Mouse (Mus musculus) myocyte (in vitro differentiated cells): ENCODE measurements around the gene Apoa5. TPM values are rescaled to one million over a fixed set of nuclear protein-coding genes. Genes with fewer than 3 reads are reported as not detected.

Experiments
- H3K27me3 ChIP-seq: one replicate; pipeline ENCODE4 v1.6.1; 2011; ENCODE audit not compliant: control insufficient read depth, insufficient read depth, insufficient read length
- H3K36me3 ChIP-seq: one replicate; pipeline ENCODE4 v1.6.1; 2011; ENCODE audit not compliant: control insufficient read depth, insufficient read depth
- H3K4me2 ChIP-seq: one replicate; pipeline ENCODE4 v1.6.1; 2011; ENCODE audit warnings: low read depth, control low read depth
- H3K4me3 ChIP-seq: one replicate; pipeline ENCODE4 v1.5.1; 2011; ENCODE audit warnings: mild to moderate bottlenecking, control low read depth, moderate library complexity
- H3K79me2 ChIP-seq: one replicate; pipeline ENCODE4 v1.6.1; 2011; ENCODE audit not compliant: control insufficient read depth, insufficient read depth
- H3ac ChIP-seq: one replicate; pipeline ENCODE4 v1.6.1; 2011; ENCODE audit not compliant: control insufficient read depth, insufficient read length
- CEBPB ChIP-seq: IDR thresholded peaks from 2 replicates; pipeline ENCODE4 v1.6.1; 2011; ENCODE audit warnings: mild to moderate bottlenecking, moderate library complexity; ENCODE audit not compliant: poor library complexity, insufficient read depth, severe bottlenecking
- E2F4 ChIP-seq: IDR thresholded peaks from one replicate; pipeline ENCODE4 v1.6.1; 2011; ENCODE audit warnings: mild to moderate bottlenecking, control low read depth, moderate library complexity; ENCODE audit not compliant: insufficient read depth
- MAX ChIP-seq: IDR thresholded peaks from one replicate; pipeline ENCODE4 v1.6.1; 2011; ENCODE audit warnings: low read depth, mild to moderate bottlenecking, control low read depth
- MYOD1 ChIP-seq, 3 experiments: IDR thresholded peaks; one replicate each; pipeline ENCODE4 v1.6.1; 2011; ENCODE audit warnings: control low read depth in 2 of 3, low read depth in 2 of 3, mild to moderate bottlenecking in 2 of 3, moderate library complexity in 1 of 3; ENCODE audit not compliant: insufficient read length in 2 of 3, control insufficient read depth in 1 of 3
- MYOG ChIP-seq, 3 experiments: IDR thresholded peaks; one replicate each; pipeline ENCODE4 v1.6.1; 2011; ENCODE audit warnings: control low read depth in 2 of 3, low read depth in 2 of 3, mild to moderate bottlenecking in 2 of 3; ENCODE audit not compliant: insufficient read length in 2 of 3, control insufficient read depth in 1 of 3, insufficient read depth in 1 of 3
- POLR2A ChIP-seq: IDR thresholded peaks from one replicate; pipeline ENCODE4 v1.6.1; 2011; ENCODE audit warnings: low read depth, mild to moderate bottlenecking, control low read depth, moderate library complexity; ENCODE audit not compliant: insufficient read length
- POLR2AphosphoS2 ChIP-seq: IDR thresholded peaks from one replicate; pipeline ENCODE4 v1.6.1; 2011; ENCODE audit warnings: low read depth, control low read depth; ENCODE audit not compliant: insufficient read length
- REST ChIP-seq: IDR thresholded peaks from one replicate; pipeline ENCODE4 v1.6.1; 2011; ENCODE audit warnings: mild to moderate bottlenecking, control low read depth, moderate library complexity; ENCODE audit not compliant: insufficient read depth, insufficient read length
- SRF ChIP-seq: IDR thresholded peaks from one replicate; pipeline ENCODE4 v1.6.1; 2011; ENCODE audit warnings: low read depth; ENCODE audit not compliant: control insufficient read depth, insufficient read length
- TCF12 ChIP-seq: IDR thresholded peaks from one replicate; pipeline ENCODE4 v1.6.1; 2011; ENCODE audit warnings: mild to moderate bottlenecking, control low read depth; ENCODE audit not compliant: poor library complexity, insufficient read depth, severe bottlenecking
- TCF3 ChIP-seq: IDR thresholded peaks from one replicate; pipeline ENCODE4 v1.6.1; 2011; ENCODE audit warnings: low read depth, control low read depth; ENCODE audit not compliant: insufficient read length
- USF1 ChIP-seq: IDR thresholded peaks from one replicate; pipeline ENCODE4 v1.6.1; 2011; ENCODE audit warnings: low read depth, mild to moderate bottlenecking, control low read depth, moderate library complexity
- polyA plus RNA-seq: library from polyadenylated mRNA; unstranded; fragments of >200 nt; fragmentation: generic; extraction: Trizol; gene quantifications from one replicate; pipeline ENCODE4 v1.2.1, GENCODE M21; 2012; ENCODE audit warnings: missing spikeins

Gene Apoa5
- polyA plus RNA-seq, 1 experiment = not detected

DNA sequence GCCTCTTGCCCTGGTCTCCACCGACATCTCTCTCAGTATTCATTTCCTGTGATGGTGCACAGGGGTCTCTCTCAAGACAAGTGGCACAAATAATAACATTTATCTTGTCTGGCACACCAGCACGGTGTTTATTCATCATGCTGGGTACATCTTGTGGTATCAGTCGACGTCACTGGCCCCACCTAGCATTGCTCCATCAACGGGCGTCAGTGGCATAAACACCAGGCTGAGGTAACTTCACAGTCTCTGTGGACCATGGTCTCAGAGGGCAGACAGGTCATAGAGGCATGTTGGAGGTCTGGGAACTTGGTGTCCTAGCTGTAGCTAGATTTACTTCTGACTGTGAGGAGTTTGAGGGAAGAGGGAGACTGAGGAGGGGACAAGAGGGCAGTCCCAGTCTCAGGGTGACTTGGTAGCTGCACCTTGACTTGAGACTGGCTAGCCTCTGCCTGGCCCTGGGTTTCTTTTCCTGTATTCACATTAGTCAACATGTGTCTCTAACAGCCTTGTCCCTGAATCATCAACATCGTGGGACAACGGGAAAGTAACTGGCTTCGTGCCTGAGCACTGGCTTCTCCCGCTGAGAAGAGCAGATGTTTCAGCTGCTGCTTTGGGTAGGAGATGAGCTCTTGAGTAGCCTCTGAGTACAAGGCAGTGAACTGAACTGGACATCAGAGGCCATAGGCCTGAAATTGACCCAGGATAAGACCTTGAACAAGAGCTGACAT, 11.6 kb upstream of the Apoa5 start:
- TF ChIP-seq POLR2A = no peak
- TF ChIP-seq MAX = no peak
- no peak for TF ChIP-seq USF1
- no peak for TF ChIP-seq POLR2AphosphoS2
- TF ChIP-seq TCF12 = no peak
- no peak for TF ChIP-seq TCF3
- TF ChIP-seq MYOG (IDR thresholded peaks at IDR 0.05; ENCODE audit: control insufficient read depth in 1 of 3, insufficient read depth in 1 of 3, insufficient read length in 2 of 3, low read depth in 2 of 3) = no peak

DNA sequence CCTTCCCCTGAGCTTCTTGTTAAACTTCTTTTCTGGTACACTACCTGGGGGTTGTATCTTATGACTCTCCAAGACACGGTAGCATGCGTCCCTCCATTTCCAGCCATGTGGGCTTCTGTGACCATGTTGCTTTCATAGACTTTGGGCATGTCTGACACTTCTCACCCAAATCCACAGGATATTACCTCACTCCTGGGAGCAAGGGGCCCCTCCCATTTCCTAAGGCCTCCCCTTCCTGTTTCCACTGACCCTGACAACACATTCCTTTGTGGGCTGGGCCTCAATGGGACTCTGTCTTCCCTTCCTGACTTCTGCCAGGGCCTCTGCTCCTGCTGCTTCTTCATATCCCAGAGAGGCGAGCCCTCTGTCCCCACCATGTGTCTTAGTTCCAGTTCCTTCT, 10.9 kb upstream of the Apoa5 start:
- H3K27me3 ChIP-seq = peaks cover 9% of the 10 kb centered on the region
- H3ac ChIP-seq = no peak overlapping the region
- H3K79me2 ChIP-seq = no peaks in the 10 kb centered on the region
- H3K36me3 ChIP-seq = no peaks in the 10 kb centered on the region
- no peak overlapping the region for H3K4me3 ChIP-seq
- H3K4me2 ChIP-seq = peak overlapping the region; percentile 41
- no peak for TF ChIP-seq POLR2AphosphoS2
- no peak for TF ChIP-seq TCF12
- TF ChIP-seq MYOD1 (IDR thresholded peaks at IDR 0.05; ENCODE audit: control insufficient read depth in 1 of 3, insufficient read length in 2 of 3, low read depth in 2 of 3) = no peak
- no peak for TF ChIP-seq POLR2A
- no peak for TF ChIP-seq MAX
- no peak for TF ChIP-seq MYOG (IDR thresholded peaks at IDR 0.05; ENCODE audit: control insufficient read depth in 1 of 3, insufficient read depth in 1 of 3, insufficient read length in 2 of 3, low read depth in 2 of 3)
- TF ChIP-seq CEBPB = no peak
- no peak for TF ChIP-seq USF1
- no peak for TF ChIP-seq REST
- TF ChIP-seq TCF3 = no peak
- no peak for TF ChIP-seq E2F4
- no peak for TF ChIP-seq SRF

More for the DNA sequence above, 11.6 kb upstream of the Apoa5 start:
- peak overlapping the region; percentile 41 for H3K4me2 ChIP-seq
- H3K27me3 ChIP-seq = peaks cover 13% of the 10 kb centered on the region
- no peak overlapping the region for H3ac ChIP-seq
- H3K36me3 ChIP-seq = no peaks in the 10 kb centered on the region
- no peak overlapping the region for H3K4me3 ChIP-seq
- no peaks in the 10 kb centered on the region for H3K79me2 ChIP-seq

DNA sequence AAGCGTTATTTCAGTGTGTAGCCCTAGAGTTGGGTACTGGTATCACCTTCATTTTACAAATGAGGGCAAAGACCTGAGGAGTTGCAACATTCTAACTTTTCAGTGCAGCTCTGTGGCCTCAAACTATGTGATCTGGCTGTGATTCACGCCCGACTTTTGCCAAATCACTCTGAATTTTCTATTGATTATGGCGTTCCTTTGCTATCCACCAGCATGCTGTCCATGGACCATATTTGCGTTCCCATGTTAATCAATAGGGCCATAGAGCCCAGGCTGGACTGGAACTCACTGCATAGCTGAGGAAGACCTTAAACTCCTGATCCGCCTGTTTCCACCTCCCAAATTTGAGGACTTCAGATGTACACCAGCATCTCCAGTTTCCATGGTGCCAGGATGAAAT, 9.3 kb upstream of the Apoa5 start:
- TF ChIP-seq TCF12 (no peak), POLR2A (no peak), MAX (no peak), REST (no peak), MYOG (IDR thresholded peaks at IDR 0.05; ENCODE audit: control insufficient read depth in 1 of 3, insufficient read depth in 1 of 3, insufficient read length in 2 of 3, low read depth in 2 of 3) (no peak), POLR2AphosphoS2 (no peak), USF1 (no peak), CEBPB (no peak), MYOD1 (IDR thresholded peaks at IDR 0.05; ENCODE audit: control insufficient read depth in 1 of 3, insufficient read length in 2 of 3, low read depth in 2 of 3) (no peak)
- Histone ChIP-seq H3K79me2 (no peaks in the 10 kb centered on the region), H3K36me3 (no peaks in the 10 kb centered on the region), H3ac (no peak overlapping the region), H3K27me3 (peaks cover 6% of the 10 kb centered on the region), H3K4me3 (no peak overlapping the region), H3K4me2 (no peak overlapping the region)

DNA sequence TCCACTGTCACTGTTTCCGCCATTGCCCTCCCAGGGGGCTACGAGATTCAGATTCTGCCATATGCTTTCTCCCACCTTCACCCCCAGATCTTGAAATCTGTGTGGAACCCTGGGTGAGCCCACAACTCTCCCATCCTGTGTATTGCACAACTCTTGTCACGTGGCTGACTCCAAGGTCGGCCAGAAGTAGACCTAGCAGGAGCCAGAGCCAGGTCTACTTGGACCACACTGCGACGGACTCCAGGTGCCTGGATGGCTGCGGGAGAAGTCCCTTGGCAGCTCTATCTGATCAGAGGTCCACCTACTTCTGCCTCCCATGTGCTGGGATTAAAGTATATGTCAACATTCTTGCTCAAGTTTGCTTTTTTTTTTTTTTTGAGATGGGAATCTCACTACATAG, 7.3 kb upstream of the Apoa5 start:
- no peaks in the 10 kb centered on the region for H3K79me2 ChIP-seq
- no peak overlapping the region for H3K4me3 ChIP-seq
- no peaks in the 10 kb centered on the region for H3K36me3 ChIP-seq
- no peak overlapping the region for H3K4me2 ChIP-seq
- H3ac ChIP-seq = no peak overlapping the region
- peaks cover 12% of the 10 kb centered on the region for H3K27me3 ChIP-seq
- no peak for TF ChIP-seq POLR2AphosphoS2
- TF ChIP-seq TCF12 = no peak
- no peak for TF ChIP-seq TCF3
- TF ChIP-seq SRF = no peak
- TF ChIP-seq USF1 = no peak
- no peak for TF ChIP-seq REST
- no peak for TF ChIP-seq E2F4
- TF ChIP-seq MAX = no peak

DNA sequence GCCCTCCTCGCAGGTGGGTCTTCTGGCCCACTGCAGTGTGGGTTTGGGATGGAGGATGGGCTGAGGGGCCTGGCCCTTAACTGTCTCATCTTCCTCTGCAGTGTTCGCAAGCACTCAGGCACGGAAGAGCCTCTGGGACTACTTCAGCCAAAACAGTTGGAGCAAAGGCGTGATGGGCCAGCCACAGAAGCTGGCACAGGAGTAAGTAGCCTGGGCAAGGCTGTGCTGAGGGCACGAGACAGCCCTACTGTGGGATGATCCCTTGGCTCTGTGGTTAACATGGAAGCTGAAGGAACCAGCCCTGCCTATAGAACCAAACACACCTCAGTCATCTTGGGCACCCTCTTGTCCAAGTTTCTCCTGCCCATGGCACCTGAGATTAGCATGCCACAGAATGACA, 692 bp downstream of the Apoa5 start:
- Histone ChIP-seq H3ac (no peak overlapping the region), H3K27me3 (peaks cover 41% of the 10 kb centered on the region), H3K36me3 (no peaks in the 10 kb centered on the region), H3K4me3 (no peak overlapping the region), H3K79me2 (peaks cover 9% of the 10 kb centered on the region), H3K4me2 (no peak overlapping the region)
- TF ChIP-seq REST = no peak
- TF ChIP-seq MAX = no peak
